Mouse (Mus musculus): Measurements from ENCODE around the gene Tmem217.
"Not testable (repeated sequence)": the region's sequence is repeated elsewhere in the genome, so short reads cannot be mapped to it uniquely, and the experiment has no call there.

DNA sequence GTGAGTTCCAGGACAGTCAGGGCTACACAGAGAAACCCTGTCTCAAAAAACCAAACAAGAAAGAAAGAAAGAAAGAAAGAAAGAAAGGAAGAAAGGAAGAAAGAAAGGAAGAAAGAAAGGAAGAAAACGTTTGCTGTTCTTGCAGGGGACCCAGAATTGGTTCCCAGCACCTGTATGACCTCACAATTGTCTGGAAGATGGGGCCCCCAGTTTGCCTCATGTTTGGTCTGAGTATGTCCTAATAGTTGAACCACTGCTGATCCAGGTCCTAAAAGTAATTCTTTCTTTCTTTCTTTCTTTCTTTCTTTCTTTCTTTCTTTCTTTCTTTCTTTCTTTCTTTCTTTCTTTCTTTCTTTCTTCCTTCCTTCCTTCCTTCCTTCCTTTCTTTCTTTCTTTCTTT is 54.7 kb downstream of the Tmem217 start:
- not testable (repeated sequence) for TF ChIP-seq CTCF (IDR thresholded peaks at IDR 0.05; ENCODE audit: borderline replicate concordance, extremely low read depth, insufficient read depth, insufficient read length); POLR2A (IDR thresholded peaks at IDR 0.05; ENCODE audit: borderline replicate concordance, extremely low read depth, insufficient read depth, insufficient read length, poor library complexity, severe bottlenecking)

Data from brain, embryonic 14.5 days (tissue).